Mouse (Mus musculus) pancreas, adult 10 weeks (tissue): ENCODE results near the gene Sacm1l. TPM values are rescaled to one million over a fixed set of nuclear protein-coding genes. Genes with fewer than 3 reads are reported as not detected.

Experiments used
- polyA plus RNA-seq: library from polyadenylated mRNA; stranded (reverse); fragments of 350-450 nt; fragmentation: Illumina TruSeq; extraction: RNeasy Lipid Tissue Mini Kit (QIAGEN cat#74804); gene quantifications from one replicate; pipeline ENCODE4 v1.2.3, GENCODE M21; 2015; ENCODE audit warnings: low read depth, low replicate concordance; ENCODE audit not compliant: insufficient read depth

Gene Sacm1l
- polyA plus RNA-seq: 7.6 TPM

GRCm38 (mm10) chr9:123529392-123530157 lies at the start of gene Sacm1l:
Sacm1l (plus strand) TSS chr9:123529759.

GRCm38 (mm10) chr9:123632281-123632680 lies 102.7 kb downstream of the Sacm1l start, which contains the start of gene Slc6a20b:
Slc6a20b (minus strand) TSS chr9:123632565.

Other genes starting within 250 kb of the Sacm1l start
- gene Lars2, start 162.8 kb upstream of the Sacm1l start, polyA plus RNA-seq: 33,747 TPM
- gene Limd1, start 51.1 kb upstream of the Sacm1l start, polyA plus RNA-seq: 6.7 TPM
- not detected for gene Slc6a20b, start 102.8 kb downstream of the Sacm1l start, polyA plus RNA-seq
- not detected for gene Ccr9, start 148.7 kb downstream of the Sacm1l start, polyA plus RNA-seq
- not detected for gene Slc6a20a, start 149.1 kb downstream of the Sacm1l start, polyA plus RNA-seq
- 9.2 TPM for gene Lztfl1, start 187.9 kb downstream of the Sacm1l start, polyA plus RNA-seq